Comparison of ENCODE assay signal across 11 mouse cellular contexts in genomic region chr7:130719931-130720598, GRCm38 (mm10). TPM values are rescaled to one million over a fixed set of nuclear protein-coding genes. Genes with fewer than 3 reads are reported as not detected.
DNase-seq lines count a peak whose midpoint lies in the region; ATAC-seq lines count a peak whose summit lies in the region.
"Had no signal": no experiment of that assay in that cellular context is flagged by ENCODE, and none has a peak within 500 bp of the region (broad histone marks: within the 10 kb centered on the region; RNA-seq: fewer than 3 reads in every experiment).

No protein-coding gene starts in this region.

- peak overlapping the region; percentile 65 for H3K27ac ChIP-seq in heart, embryonic 13.5 days (replicated peaks)
- H3K27ac ChIP-seq in heart, embryonic 15.5 days, result peak overlapping the region; percentile 68
- peak overlapping the region; percentile 88 for H3K27ac ChIP-seq in kidney, embryonic 16.5 days (ENCODE audit: low read length)
- H3K27ac ChIP-seq: liver, embryonic 12.5 days had no signal

- H3K9me3 ChIP-seq in heart, embryonic 13.5 days, result no peaks in the 10 kb centered on the region
- H3K9me3 ChIP-seq in heart, embryonic 15.5 days (replicated peaks), result no peaks in the 10 kb centered on the region
- H3K9me3 ChIP-seq in kidney, embryonic 16.5 days (ENCODE audit: low read length), result no peaks in the 10 kb centered on the region
- H3K9me3 ChIP-seq: liver, embryonic 12.5 days had no signal

- intact Hi-C loops in heart, postnatal 10 days (cut with DNase I), result no loop called here

- no peak overlapping the region for H3K4me2 ChIP-seq in heart, embryonic 13.5 days
- H3K4me2 ChIP-seq in heart, embryonic 15.5 days, result no peak overlapping the region
- H3K4me2 ChIP-seq in kidney, embryonic 16.5 days (replicated peaks; ENCODE audit: low read depth, low read length), result peak overlapping the region; percentile 24
- H3K4me2 ChIP-seq: liver, embryonic 12.5 days had no signal

- no peak for DNase-seq in heart, postnatal 10 days
- peak; percentile 39 for DNase-seq in retina, embryonic 14.5 days (ENCODE audit: low spot score)
- DNase-seq in adrenal gland, postnatal 14 days, result no peak
- no peak for DNase-seq in right cerebral cortex, postnatal 25 days
- no peak for DNase-seq in left cerebral cortex, adult 9 months (ENCODE audit: low spot score in 2 of 2)
- DNase-seq: thymus, postnatal 36 days had no signal

- peak overlapping the region; percentile 48; the same call in 1 of the 2 replicates for H3K9ac ChIP-seq in heart, embryonic 13.5 days
- H3K9ac ChIP-seq in heart, embryonic 15.5 days, result peak overlapping the region; percentile 8; the same call in 1 of the 2 replicates
- H3K9ac ChIP-seq in kidney, embryonic 16.5 days (replicated peaks; ENCODE audit: low read length), result peak overlapping the region; percentile 39
- H3K9ac ChIP-seq: liver, embryonic 12.5 days had no signal

- 39% methylated on average over 16 of the region's 16 CpGs for WGBS in heart, embryonic 13.5 days
- 46% methylated on average over 16 of the region's 16 CpGs for WGBS in heart, embryonic 15.5 days
- WGBS in kidney, embryonic 16.5 days, result 29% methylated on average over 16 of the region's 16 CpGs

- H3K36me3 ChIP-seq in heart, embryonic 13.5 days, result peaks cover 67% of the 10 kb centered on the region
- peaks cover 34% of the 10 kb centered on the region; the same call in 1 of the 2 replicates for H3K36me3 ChIP-seq in heart, embryonic 15.5 days
- H3K36me3 ChIP-seq in kidney, embryonic 16.5 days (ENCODE audit: insufficient read depth, low read length), result peaks cover 9% of the 10 kb centered on the region; the same call in 1 of the 2 replicates
- H3K36me3 ChIP-seq: liver, embryonic 12.5 days had no signal

- no peaks in the 10 kb centered on the region for H3K27me3 ChIP-seq in heart, embryonic 13.5 days (replicated peaks)
- no peaks in the 10 kb centered on the region for H3K27me3 ChIP-seq in heart, embryonic 15.5 days
- H3K27me3 ChIP-seq in kidney, embryonic 16.5 days (ENCODE audit: insufficient read depth, low read length), result no peaks in the 10 kb centered on the region
- H3K27me3 ChIP-seq: liver, embryonic 12.5 days had no signal

- H3K4me3 ChIP-seq in heart, embryonic 13.5 days, result no peak overlapping the region
- H3K4me3 ChIP-seq in heart, embryonic 15.5 days, result no peak overlapping the region
- H3K4me3 ChIP-seq in kidney, embryonic 16.5 days (ENCODE audit: low read length), result no peak overlapping the region
- H3K4me3 ChIP-seq: liver, embryonic 12.5 days had no signal

- peaks cover 37% of the 10 kb centered on the region for H3K4me1 ChIP-seq in heart, embryonic 13.5 days
- H3K4me1 ChIP-seq in heart, embryonic 15.5 days (replicated peaks), result peaks cover 20% of the 10 kb centered on the region
- peaks cover 29% of the 10 kb centered on the region for H3K4me1 ChIP-seq in kidney, embryonic 16.5 days (ENCODE audit: insufficient read depth, low read length)

- no peak for ATAC-seq in heart, embryonic 13.5 days (ENCODE audit: extremely low read depth, insufficient number of reproducible peaks, low FRiP score, low TSS enrichment)
- no peak for ATAC-seq in heart, embryonic 15.5 days (replicated peaks; ENCODE audit: insufficient number of reproducible peaks, insufficient read depth, low FRiP score, low read depth)
- peak; percentile 50; the same call in 1 of the 2 replicates for ATAC-seq in kidney, embryonic 16.5 days (ENCODE audit: low FRiP score, low TSS enrichment)
- ATAC-seq: liver, embryonic 12.5 days had no signal

RNA-seq across cellular contexts. Expression of gene Btbd16, which starts 53.8 kb away (rescaled TPM):
- 0.13 TPM in 1 of 2 replicates, not detected in the other for polyA plus RNA-seq in heart, embryonic 13.5 days (2015; fragmentation: Nextera tagmentation; extraction: Ambion mirVana)
- under 1 TPM in 1 of 2 experiments, not detected in 1; 0.22 TPM for total RNA-seq in heart, postnatal 10 days (2021)
- polyA plus RNA-seq in heart, embryonic 15.5 days (2015; fragmentation: Nextera tagmentation; extraction: Ambion mirVana), result 0.09 TPM in 1 of 2 replicates, not detected in the other
- polyA plus RNA-seq in kidney, embryonic 16.5 days (2015; fragmentation: Nextera tagmentation; extraction: Ambion mirVana), result 0.17 TPM in 1 of 2 replicates, not detected in the other
- total RNA-seq in adrenal gland, postnatal 14 days (2021), result not detected in 2 replicates
- total RNA-seq: gastrocnemius, adult 18-20 months had no signal
- polyA plus RNA-seq: liver, embryonic 12.5 days had no signal
